Mouse (Mus musculus): Measurements from ENCODE around the gene Tsc1. TPM values are rescaled to one million over a fixed set of nuclear protein-coding genes. Genes with fewer than 3 reads are reported as not detected.
A peak's percentile ranks its signal among the peaks of the same experiment; 100 is the strongest.

The Tsc1 gene
- total and polyA plus RNA-seq, 2 experiments from 2014 or later, result 7.7 to 14.6 TPM

DNA sequence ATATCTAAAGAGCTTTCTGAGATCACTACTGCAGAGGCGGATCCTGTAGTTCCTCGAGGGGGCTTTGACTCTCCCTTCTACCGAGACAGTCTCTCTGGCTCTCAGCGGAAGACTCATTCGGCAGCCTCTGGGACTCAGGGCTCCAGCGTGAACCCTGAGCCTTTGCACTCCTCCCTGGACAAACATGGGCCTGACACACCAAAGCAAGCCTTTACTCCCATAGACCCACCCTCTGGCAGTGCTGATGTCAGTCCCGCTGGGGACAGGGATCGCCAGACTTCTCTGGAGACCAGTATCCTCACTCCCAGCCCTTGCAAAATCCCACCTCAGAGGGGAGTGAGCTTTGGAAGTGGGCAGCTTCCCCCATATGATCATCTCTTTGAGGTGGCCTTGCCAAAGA is 35.0 kb downstream of the Tsc1 start:
- Histone ChIP-seq H3K27ac (ENCODE audit: low read depth) (no peak overlapping the region), H3K9ac (replicated peaks; ENCODE audit: low read depth, low read length) (no peak overlapping the region), H3K9me3 (replicated peaks; ENCODE audit: control insufficient read depth, low read length) (no peaks in the 10 kb centered on the region), H3K4me2 (ENCODE audit: low read depth, low read length) (no peak overlapping the region), H3K4me3 (ENCODE audit: low read depth, low read length) (no peak overlapping the region), H3K27me3 (ENCODE audit: control insufficient read depth, insufficient read depth, low read length) (no peaks in the 10 kb centered on the region), H3K4me1 (ENCODE audit: control insufficient read depth, insufficient read depth) (no peaks in the 10 kb centered on the region), H3K36me3 (replicated peaks; ENCODE audit: control insufficient read depth, insufficient read depth, low read length) (peaks cover 93% of the 10 kb centered on the region)
- DNase-seq (ENCODE audit: low spot score) (no peak), ATAC-seq (ENCODE audit: insufficient read depth, low read depth) (no peak)
- TF ChIP-seq EP300 (IDR thresholded peaks at IDR 0.05; ENCODE audit: low read depth) (no peak), CTCF (IDR thresholded peaks at IDR 0.05; ENCODE audit: low read depth) (no peak)
- WGBS, result 90% methylated on average over 8 of the region's 8 CpGs

DNA sequence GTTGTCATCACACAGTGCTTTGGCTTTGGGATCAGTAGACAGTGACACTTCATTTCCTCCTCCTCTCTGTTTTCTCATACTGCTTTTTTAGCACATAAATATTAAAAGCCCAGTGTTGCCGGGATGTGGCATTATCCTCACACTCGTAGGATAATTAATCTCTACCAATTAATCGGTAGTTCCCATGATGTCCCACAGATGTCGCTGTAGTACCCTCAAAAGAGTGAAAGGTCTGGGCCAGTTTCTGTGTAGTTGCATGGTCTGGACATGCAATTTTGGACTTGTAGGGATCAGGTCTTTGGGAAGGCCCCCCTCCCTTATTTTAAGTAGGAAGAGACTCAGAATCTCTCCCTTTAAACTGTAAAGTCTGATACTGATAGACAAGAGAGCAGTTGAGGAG is 39.7 kb downstream of the Tsc1 start:
- H3K36me3 ChIP-seq (replicated peaks; ENCODE audit: control insufficient read depth, insufficient read depth, low read length), result peaks cover 96% of the 10 kb centered on the region
- no peak for ATAC-seq (ENCODE audit: insufficient read depth, low read depth)

DNA sequence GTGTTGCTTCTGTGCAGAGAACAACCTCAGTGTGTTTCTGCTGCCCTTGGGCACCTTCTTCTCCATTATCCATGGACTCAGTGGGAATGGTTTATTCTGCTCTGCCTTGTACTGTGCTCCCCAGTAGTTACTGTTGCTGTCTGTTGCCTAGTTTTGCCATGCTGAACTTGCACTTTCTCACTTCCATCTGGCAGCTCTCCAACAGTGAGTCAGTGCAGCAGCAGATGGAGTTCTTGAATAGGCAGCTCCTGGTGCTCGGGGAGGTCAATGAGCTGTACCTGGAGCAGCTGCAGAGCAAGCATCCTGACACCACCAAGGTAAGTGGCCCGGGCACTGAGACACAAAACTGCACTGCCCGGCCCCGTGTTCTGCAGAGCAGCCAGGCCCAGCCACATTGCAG is 40.7 kb downstream of the Tsc1 start:
- no peaks in the 10 kb centered on the region for H3K9me3 ChIP-seq (replicated peaks; ENCODE audit: control insufficient read depth, low read length)
- no peak overlapping the region for H3K27ac ChIP-seq (ENCODE audit: low read depth)
- no peak overlapping the region for H3K4me2 ChIP-seq (ENCODE audit: low read depth, low read length)
- no peaks in the 10 kb centered on the region for H3K27me3 ChIP-seq (ENCODE audit: control insufficient read depth, insufficient read depth, low read length)
- DNase-seq (ENCODE audit: low spot score) (no peak), ATAC-seq (ENCODE audit: insufficient read depth, low read depth) (no peak)
- H3K4me3 ChIP-seq (ENCODE audit: low read depth, low read length), result no peak overlapping the region
- peaks cover 96% of the 10 kb centered on the region for H3K36me3 ChIP-seq (replicated peaks; ENCODE audit: control insufficient read depth, insufficient read depth, low read length)
- H3K9ac ChIP-seq (replicated peaks; ENCODE audit: low read depth, low read length), result no peak overlapping the region
- 67% methylated on average over 4 of the region's 4 CpGs for WGBS
- H3K4me1 ChIP-seq (ENCODE audit: control insufficient read depth, insufficient read depth), result no peaks in the 10 kb centered on the region
- no peak for TF ChIP-seq EP300 (IDR thresholded peaks at IDR 0.05; ENCODE audit: low read depth)
- TF ChIP-seq CTCF (IDR thresholded peaks at IDR 0.05; ENCODE audit: low read depth), result no peak

More for the DNA sequence above, 39.7 kb downstream of the Tsc1 start:
- Histone ChIP-seq H3K4me3 (ENCODE audit: low read depth, low read length) (no peak overlapping the region), H3K4me1 (ENCODE audit: control insufficient read depth, insufficient read depth) (no peaks in the 10 kb centered on the region), H3K4me2 (ENCODE audit: low read depth, low read length) (no peak overlapping the region), H3K27ac (ENCODE audit: low read depth) (no peak overlapping the region), H3K9me3 (replicated peaks; ENCODE audit: control insufficient read depth, low read length) (no peaks in the 10 kb centered on the region), H3K27me3 (ENCODE audit: control insufficient read depth, insufficient read depth, low read length) (no peaks in the 10 kb centered on the region), H3K9ac (replicated peaks; ENCODE audit: low read depth, low read length) (no peak overlapping the region)
- WGBS, result 39% methylated on average over 4 of the region's 4 CpGs
- no peak for DNase-seq (ENCODE audit: low spot score)
- peak; percentile 51 for TF ChIP-seq CTCF (IDR thresholded peaks at IDR 0.05; ENCODE audit: low read depth)
- TF ChIP-seq EP300 (IDR thresholded peaks at IDR 0.05; ENCODE audit: low read depth), result no peak

GRCm38 (mm10) chr2:28685895-28686294 is 44.9 kb downstream of the Tsc1 start:
- Histone ChIP-seq H3K9me3 (replicated peaks; ENCODE audit: control insufficient read depth, low read length) (no peaks in the 10 kb centered on the region), H3K4me2 (ENCODE audit: low read depth, low read length) (no peak overlapping the region), H3K36me3 (replicated peaks; ENCODE audit: control insufficient read depth, insufficient read depth, low read length) (peaks cover 71% of the 10 kb centered on the region), H3K27ac (ENCODE audit: low read depth) (no peak overlapping the region), H3K27me3 (ENCODE audit: control insufficient read depth, insufficient read depth, low read length) (no peaks in the 10 kb centered on the region), H3K4me1 (ENCODE audit: control insufficient read depth, insufficient read depth) (no peaks in the 10 kb centered on the region), H3K9ac (replicated peaks; ENCODE audit: low read depth, low read length) (no peak overlapping the region), H3K4me3 (ENCODE audit: low read depth, low read length) (no peak overlapping the region)
- DNase-seq (ENCODE audit: low spot score) (no peak), ATAC-seq (ENCODE audit: insufficient read depth, low read depth) (no peak)
- no peak for TF ChIP-seq EP300 (IDR thresholded peaks at IDR 0.05; ENCODE audit: low read depth)
- TF ChIP-seq CTCF (IDR thresholded peaks at IDR 0.05; ENCODE audit: low read depth), result no peak
- WGBS, result 86% methylated on average over 7 of the region's 7 CpGs

GRCm38 (mm10) chr2:28688431-28688830 is 47.4 kb downstream of the Tsc1 start:
- H3K36me3 ChIP-seq (replicated peaks; ENCODE audit: control insufficient read depth, insufficient read depth, low read length), result peaks cover 46% of the 10 kb centered on the region
- peak; percentile 66 for TF ChIP-seq CTCF (IDR thresholded peaks at IDR 0.05; ENCODE audit: low read depth)
- no peak for TF ChIP-seq EP300 (IDR thresholded peaks at IDR 0.05; ENCODE audit: low read depth)
- H3K9ac ChIP-seq (replicated peaks; ENCODE audit: low read depth, low read length), result no peak overlapping the region
- H3K9me3 ChIP-seq (replicated peaks; ENCODE audit: control insufficient read depth, low read length), result no peaks in the 10 kb centered on the region
- no peak overlapping the region for H3K4me2 ChIP-seq (ENCODE audit: low read depth, low read length)
- H3K27ac ChIP-seq (ENCODE audit: low read depth), result no peak overlapping the region
- no peaks in the 10 kb centered on the region for H3K4me1 ChIP-seq (ENCODE audit: control insufficient read depth, insufficient read depth)
- no peak overlapping the region for H3K4me3 ChIP-seq (ENCODE audit: low read depth, low read length)
- no peaks in the 10 kb centered on the region for H3K27me3 ChIP-seq (ENCODE audit: control insufficient read depth, insufficient read depth, low read length)
- DNase-seq (ENCODE audit: low spot score) (no peak), ATAC-seq (ENCODE audit: insufficient read depth, low read depth) (no peak; the same call in 1 of the 2 replicates)
- WGBS, result 56% methylated on average over 3 of the region's 3 CpGs

DNA sequence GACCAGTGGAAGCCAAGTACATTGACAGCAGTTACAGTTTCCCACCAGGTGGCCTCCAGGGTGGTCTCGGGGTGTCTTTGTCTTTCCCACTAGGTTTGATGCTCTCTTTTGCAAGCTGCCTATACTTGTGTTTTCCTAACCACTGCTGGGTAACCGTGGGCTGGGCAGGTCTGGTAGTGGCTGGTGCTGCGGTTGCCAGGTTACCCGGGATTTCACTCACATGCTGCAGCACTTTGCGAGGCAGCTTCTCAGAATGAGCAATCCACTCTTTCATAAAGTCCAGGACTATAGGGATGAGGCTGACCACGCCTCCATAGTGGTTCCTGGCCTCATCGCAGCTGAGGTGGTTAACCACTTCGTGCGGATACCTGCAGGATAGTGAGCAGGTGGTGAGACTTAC is 51.7 kb downstream of the Tsc1 start:
- no peak for DNase-seq (ENCODE audit: low spot score)
- Histone ChIP-seq H3K4me3 (ENCODE audit: low read depth, low read length) (no peak overlapping the region), H3K9me3 (replicated peaks; ENCODE audit: control insufficient read depth, low read length) (no peaks in the 10 kb centered on the region), H3K36me3 (replicated peaks; ENCODE audit: control insufficient read depth, insufficient read depth, low read length) (0 out of 2 replicates have a peak, but pooled peaks cover 4% of the 10 kb centered on the region), H3K27ac (ENCODE audit: low read depth) (no peak overlapping the region), H3K4me1 (ENCODE audit: control insufficient read depth, insufficient read depth) (no peaks in the 10 kb centered on the region), H3K27me3 (ENCODE audit: control insufficient read depth, insufficient read depth, low read length) (no peaks in the 10 kb centered on the region), H3K4me2 (ENCODE audit: low read depth, low read length) (no peak overlapping the region), H3K9ac (replicated peaks; ENCODE audit: low read depth, low read length) (no peak overlapping the region)
- TF ChIP-seq CTCF (IDR thresholded peaks at IDR 0.05; ENCODE audit: low read depth), result no peak
- WGBS, result 76% methylated on average over 9 of the region's 9 CpGs
- no peak for ATAC-seq (ENCODE audit: insufficient read depth, low read depth)

Measured in heart, postnatal 0 days (tissue).